Mouse (Mus musculus): Measurements from ENCODE around the gene Hs3st3a1. TPM values are rescaled to one million over a fixed set of nuclear protein-coding genes. Genes with fewer than 3 reads are reported as not detected.

Hs3st3a1 gene
- total RNA-seq (2021), result under 1 TPM; 0.23 to 0.30 TPM
- long read RNA-seq, experiment 1, result 0 reads
- long read RNA-seq, experiment 2, result 0 reads

DNA sequence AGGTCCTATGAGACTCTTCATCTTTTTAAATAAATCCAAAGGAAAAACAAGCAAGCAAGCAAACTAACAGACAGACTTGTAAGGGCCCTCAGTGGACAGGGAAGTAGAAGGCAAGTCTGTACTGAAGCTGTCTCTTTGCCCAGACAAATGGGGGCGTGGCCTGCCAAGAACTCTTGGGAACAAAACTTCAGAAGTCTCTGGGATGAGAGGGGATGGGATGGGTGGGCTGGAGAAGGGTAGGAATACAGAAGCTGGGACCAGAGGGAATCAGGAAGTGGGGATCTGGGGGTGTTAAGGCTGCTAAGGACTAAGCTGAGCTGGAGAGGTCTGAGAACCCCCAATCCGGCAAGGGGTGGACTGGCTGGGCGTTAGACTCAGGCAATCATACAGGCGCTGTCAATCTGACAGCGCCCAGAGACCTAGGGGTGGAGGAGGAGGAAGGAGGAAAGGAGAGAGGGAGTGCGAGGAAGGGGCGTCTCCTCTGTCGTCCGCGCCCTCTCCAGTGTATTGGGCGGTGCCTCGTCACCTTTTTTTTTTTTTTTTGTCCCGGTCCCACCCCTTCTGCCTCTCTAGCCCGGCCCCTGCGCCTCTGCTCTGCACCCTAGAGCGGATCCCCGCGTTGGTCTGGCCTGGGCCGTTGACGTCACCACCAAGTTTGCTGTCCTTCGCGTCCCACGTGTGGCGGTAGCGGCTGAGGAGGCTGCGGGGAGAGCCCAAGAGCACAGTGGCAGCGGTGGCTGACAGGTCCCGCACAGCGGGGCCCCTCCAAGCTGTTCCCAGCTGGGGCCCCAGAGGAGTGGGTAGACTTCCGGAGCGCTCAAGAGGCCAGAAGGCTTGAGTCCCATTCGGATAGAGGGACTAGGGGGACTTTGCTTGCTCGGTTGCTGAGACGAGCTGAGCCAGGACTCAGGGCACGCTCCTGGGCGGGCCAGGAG is at the start of gene Hs3st3a1:
Gene Hs3st3a1 (plus strand): TSS at position 722 of the 935 bp plus-strand sequence.
- DNase-seq, result peak; percentile 74 to 81

DNA sequence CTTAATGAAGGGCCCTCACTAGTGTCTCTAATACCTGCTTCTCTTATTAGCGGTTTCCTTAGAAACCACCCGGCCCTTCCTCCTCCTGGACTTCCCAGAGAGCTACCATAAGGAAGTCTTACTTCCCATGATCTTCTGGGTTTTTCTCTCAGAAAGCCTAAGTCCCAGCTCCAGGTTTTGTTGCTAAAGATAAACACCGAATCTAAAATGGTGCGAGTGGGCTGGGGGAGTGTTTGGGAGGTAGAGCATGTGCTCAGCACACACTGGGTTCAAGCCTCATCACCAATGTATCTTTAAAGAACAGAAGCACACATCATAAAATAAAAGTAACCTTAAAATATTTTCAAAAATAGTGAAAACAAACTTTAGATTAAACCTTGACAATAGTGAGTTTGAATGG is 48.8 kb upstream of the Hs3st3a1 start:
- DNase-seq, result no peak

DNA sequence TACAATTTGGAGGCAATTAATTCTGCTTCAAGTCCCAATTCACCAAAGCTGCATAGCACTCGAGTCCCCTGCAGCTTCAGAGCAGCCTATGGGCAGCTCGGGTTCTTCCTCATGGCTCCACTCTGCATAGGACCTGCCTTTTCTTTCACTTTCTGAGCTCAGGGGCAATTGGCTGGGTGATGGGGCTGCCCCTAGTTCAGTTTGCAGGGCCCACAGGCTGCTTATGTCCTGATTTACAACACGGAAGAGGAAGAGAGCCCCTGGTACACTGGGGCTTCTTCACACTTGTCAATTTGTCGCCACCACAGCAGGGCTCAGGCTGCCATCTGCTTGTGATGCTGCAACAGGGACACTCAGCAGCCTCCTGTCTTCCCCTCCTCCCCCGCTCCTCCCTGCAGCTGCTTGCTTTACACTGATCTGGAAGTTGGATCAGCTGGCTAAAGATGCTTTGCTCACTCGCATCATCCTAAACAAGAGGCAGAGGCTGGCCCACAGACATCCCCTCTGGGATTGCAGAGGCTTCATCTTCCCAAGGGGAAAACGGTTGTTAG is 38.7 kb upstream of the Hs3st3a1 start:
- DNase-seq, result peak in 1 of 2 experiments; percentile 4

- DNase-seq, result no peak
Observed at GRCm38 (mm10) chr11:64396949-64397348, 38.2 kb upstream of the Hs3st3a1 start.

DNA sequence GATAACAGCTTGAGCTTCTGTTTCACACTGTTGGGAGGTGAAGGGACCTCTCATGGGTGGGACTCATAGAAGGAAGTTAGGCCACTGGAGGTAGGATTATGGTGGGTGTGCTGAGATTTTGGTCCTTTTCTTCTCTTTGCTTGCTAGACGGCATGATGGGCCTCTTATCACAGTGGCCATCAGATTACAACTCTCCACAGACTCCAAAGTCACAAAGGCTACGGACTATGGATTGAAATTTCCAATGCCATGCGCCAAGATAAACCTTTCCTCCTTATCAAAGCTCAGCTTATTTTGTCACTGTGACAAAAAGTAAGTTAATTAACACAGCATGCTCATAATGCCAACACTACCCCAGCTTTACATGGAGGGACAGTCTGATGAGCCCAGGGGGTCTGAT is 37.5 kb upstream of the Hs3st3a1 start:
- no peak for DNase-seq

DNA sequence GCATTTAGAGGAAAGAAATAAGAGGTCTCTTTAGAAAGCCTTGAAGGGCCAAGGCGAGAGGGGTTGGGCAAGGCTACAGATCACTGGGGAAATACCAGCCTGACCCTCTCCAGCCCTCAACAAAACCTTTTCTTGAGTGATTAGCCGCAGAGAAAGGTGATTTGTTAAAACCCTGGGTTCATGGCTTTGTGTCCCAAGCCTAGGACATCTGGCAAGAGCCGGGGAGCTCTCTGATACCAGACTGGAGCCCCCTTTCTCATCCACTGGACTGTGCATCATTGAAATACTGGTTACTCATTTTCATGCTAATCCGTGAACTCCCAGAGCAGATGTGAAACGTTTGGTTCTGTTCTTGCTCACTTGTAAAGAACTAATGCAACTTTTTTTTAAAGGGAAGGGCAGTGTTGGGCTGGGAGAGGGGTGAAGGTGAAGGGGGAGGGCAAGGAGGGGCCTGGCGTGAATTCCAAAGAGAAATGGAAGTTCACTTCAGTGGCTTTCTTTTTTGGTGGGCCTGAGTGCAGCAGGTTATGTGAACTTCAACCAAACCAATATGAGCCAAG is 34.5 kb upstream of the Hs3st3a1 start:
- DNase-seq, result no peak

GRCm38 (mm10) chr11:64418969-64419368 is 16.2 kb upstream of the Hs3st3a1 start:
- DNase-seq, result no peak

- DNase-seq, result peak; percentile 30 to 54
Observed at GRCm38 (mm10) chr11:64435546-64436411, 647 bp downstream of the Hs3st3a1 start.

DNA sequence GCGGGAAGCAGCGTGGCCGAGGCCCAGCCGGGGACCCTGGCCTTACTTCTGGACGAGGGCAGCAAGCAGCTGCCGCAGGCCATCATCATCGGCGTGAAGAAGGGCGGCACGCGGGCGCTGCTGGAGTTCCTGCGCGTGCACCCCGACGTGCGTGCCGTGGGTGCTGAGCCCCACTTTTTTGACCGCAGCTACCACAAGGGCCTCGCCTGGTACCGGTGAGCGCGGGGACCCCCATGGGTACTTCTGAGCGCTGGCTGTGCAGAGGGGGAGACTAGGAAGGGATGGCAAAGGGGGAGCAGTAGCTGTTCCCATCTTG is 1.2 kb downstream of the Hs3st3a1 start, which contains the start of gene F930015N05Rik:
Gene F930015N05Rik (minus strand): TSS at position 242 of the 316 bp plus-strand sequence.
- DNase-seq, result no peak

GRCm38 (mm10) chr11:64436791-64437298 is 1.7 kb downstream of the Hs3st3a1 start:
- DNase-seq, result no peak

DNA sequence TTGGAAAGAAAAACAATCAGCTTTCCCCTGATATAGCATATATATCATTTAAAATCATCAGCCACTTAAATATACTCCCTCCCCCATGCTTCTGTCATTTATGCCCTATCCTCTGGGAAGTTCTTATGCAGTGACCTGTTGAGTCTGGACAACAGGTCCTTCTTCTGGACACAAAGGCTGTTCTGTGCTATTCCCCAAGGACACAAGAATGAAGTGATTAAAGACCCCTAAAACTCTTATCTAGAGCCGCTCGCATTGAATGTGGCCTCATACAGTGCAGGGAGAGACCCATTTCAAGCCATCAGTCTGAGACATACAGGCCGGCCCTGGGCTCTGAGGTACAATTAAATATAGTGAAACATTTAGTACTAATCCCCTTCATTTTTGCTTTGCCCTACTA is 2.6 kb downstream of the Hs3st3a1 start:
- DNase-seq, result no peak

DNA sequence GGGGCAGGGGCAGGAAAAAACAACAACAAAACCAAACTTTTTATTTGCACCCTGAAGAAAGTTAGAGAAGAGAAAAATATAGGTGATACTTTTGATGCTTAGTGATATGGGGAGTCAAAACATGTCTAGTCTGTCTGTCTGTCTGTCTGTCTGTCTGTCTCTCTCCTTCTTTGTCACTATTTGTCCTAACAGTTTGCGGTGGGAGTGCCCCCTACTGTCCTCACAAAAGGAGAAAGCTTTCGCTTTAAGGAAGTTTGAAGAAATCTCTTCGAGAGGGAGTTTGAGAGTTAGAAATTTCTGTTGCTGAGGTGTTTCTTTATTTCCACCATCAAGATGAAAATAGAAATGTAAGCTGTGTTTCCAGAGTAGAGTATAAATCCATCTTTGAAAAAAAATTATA is 3.8 kb downstream of the Hs3st3a1 start:
- no peak for DNase-seq

DNA sequence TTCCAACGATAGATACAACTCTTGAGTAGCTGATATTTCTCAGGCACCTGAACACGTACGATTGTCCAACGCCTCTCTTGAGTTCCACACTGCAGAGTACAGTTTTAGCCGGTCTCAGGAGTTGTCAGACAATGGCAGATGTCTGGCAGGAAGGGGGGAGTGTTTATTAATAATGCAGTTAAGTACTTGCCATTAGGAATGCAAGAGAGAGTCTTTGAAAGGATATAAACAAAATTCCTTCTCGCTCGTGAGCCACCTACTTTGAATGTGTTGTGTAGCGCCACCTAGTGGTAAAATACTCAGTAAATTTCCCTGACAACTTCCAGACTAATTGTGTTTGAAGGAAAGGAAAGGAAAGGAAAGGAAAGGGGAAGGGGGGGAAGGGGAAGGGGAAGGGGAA is 7.0 kb downstream of the Hs3st3a1 start:
- peak in 1 of 2 experiments; percentile 27 for DNase-seq

- DNase-seq, result no peak
Observed at GRCm38 (mm10) chr11:64442701-64443100, 7.6 kb downstream of the Hs3st3a1 start.

GRCm38 (mm10) chr11:64445227-64445626 is 10.1 kb downstream of the Hs3st3a1 start:
- DNase-seq, result no peak

DNA sequence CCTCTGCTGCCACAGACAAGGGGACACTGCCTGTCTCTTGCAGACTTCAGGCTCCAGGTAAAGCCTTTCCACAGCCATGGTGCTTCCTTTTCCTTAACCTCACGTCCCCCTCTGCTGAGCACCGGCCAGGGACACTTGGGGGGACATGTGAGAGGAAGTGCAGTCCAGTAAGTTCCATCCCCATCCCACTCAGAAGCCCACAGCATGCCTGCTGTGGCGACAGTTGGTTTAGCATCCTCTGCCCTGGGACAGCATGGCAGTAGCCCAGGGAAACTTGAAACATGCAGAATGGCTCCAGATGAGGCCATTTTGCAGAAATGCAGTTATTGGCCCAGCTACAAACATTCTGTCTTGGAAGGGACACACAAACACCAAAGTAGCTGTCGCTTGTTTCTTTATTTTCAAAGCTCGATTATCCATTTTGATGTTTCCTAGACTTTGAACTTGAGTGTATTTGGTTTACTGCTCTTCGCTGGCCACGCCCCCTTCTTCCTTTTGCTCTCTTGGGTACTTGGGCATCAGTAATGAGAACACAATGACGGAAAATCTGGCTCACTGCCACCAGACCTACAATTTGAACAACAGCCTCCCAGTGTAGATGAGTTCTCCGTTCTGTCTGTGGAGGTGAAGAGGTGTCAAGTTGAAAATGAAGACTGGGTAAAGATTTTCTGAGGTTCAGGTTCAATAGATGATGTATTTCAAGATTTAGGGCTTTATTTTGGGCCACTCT is 13.6 kb downstream of the Hs3st3a1 start:
- DNase-seq, result no peak

DNA sequence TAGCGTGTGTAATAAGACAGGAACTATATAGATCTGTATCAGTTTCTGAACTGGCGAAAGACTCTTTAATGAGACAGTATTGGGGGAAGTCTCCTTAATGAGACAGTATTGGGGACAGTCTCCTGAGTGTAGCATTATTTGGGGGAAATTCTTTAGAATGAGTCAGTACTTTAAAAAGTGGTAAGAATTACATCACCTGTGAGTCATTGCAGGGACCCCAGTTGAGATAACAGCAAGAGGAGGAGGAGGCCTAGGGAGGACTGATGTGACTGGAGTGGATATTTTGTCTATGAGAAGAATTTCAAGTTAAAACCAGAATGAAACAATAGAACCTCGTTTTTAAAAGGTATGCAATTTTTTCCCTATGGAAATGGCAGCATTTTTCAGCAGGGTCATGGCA is 26.6 kb downstream of the Hs3st3a1 start:
- no peak for DNase-seq

DNA sequence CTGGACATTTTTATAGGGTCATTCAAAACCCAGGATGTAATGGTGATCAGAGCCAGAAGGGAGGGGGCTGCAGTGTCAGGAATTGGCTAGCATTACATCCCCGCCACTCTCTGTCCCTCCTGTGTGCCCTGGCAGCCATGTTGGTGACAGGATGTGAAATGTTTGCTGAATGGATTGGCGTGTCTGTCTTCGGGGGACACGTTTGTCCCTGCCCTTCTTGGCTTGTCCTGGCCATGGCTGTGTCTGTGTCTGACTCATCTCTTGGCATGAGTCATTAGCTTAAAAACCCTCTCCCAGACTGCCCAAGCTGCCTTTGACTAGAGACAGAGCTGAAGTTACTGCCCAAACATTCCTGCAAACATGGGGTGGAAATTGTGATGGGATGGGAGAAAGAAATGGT is 33.6 kb downstream of the Hs3st3a1 start:
- DNase-seq, result peak; percentile 41 to 44

- no peak for DNase-seq
Observed at GRCm38 (mm10) chr11:64470689-64471088, 35.6 kb downstream of the Hs3st3a1 start.

DNA sequence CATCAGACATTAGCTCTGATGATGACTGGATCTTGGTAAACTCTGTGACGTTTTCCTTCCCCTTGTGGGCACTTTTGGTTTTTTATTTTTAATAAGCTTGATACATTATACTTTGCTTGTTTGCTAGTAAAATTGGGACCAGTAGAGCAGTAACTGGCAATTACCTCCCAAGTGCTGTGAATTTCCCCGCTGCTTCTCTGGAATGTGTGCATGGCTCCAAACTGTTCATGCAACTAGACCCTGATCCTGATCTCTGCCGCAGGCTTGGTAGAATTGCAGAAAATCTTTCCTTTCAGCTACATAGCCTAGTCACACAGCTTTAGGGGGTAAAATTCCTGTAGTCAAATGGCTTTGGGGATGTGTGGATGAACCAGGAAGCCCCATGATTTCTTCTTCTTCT is 38.5 kb downstream of the Hs3st3a1 start:
- no peak for DNase-seq

- DNase-seq, result no peak
Observed at GRCm38 (mm10) chr11:64481445-64481844, 46.3 kb downstream of the Hs3st3a1 start.

Data from adrenal gland, postnatal 36 days (tissue).